Mouse (Mus musculus) heart, embryonic 14.5 days (tissue): Measurements from ENCODE around the gene Efcab6. TPM values are rescaled to one million over a fixed set of nuclear protein-coding genes. Genes with fewer than 3 reads are reported as not detected.

Experiments used
- ATAC-seq: fragments of 200-750 bp; cut with Nextera tagmentation; 2 replicates; pipeline ENCODE4 v1.8.0; 2017; ENCODE audit warnings: low read depth, moderate TSS enrichment; ENCODE audit not compliant: insufficient number of reproducible peaks, insufficient read depth, low FRiP score
- H3K27ac ChIP-seq, 2 experiments: fragments of 200-500 bp in 1 of 2; fragments of 300-500 bp in 1 of 2; sonication (generic) in 1 of 2; replicated peaks in 1 of 2; 2 replicates each; pipeline ENCODE4 v1.5.1; 2012 to 2014; ENCODE audit warnings: low read depth in 2 of 2, low read length in 2 of 2, control low read depth in 1 of 2, mild to moderate bottlenecking in 1 of 2, mixed read lengths in 1 of 2; ENCODE audit not compliant: control insufficient read depth in 1 of 2, insufficient read depth in 1 of 2
- H3K27me3 ChIP-seq: fragments of 300-500 bp; sonication (generic); 2 replicates; pipeline ENCODE4 v1.6.1; 2014; ENCODE audit warnings: mild to moderate bottlenecking, low read length, control low read depth; ENCODE audit not compliant: control insufficient read depth, insufficient read depth
- H3K36me3 ChIP-seq: fragments of 300-500 bp; sonication (generic); 2 replicates; pipeline ENCODE4 v1.6.1; 2014; ENCODE audit warnings: mild to moderate bottlenecking, control low read depth, low read length, mixed read lengths; ENCODE audit not compliant: control insufficient read depth, insufficient read depth
- H3K4me1 ChIP-seq, 2 experiments: fragments of 200-500 bp in 1 of 2; fragments of 300-500 bp in 1 of 2; sonication (generic) in 1 of 2; 2 replicates each; pipeline ENCODE4 v1.6.1; 2012 to 2014; ENCODE audit warnings: low read length in 2 of 2, control low read depth in 1 of 2, mixed read lengths in 1 of 2; ENCODE audit not compliant: control insufficient read depth in 2 of 2, insufficient read depth in 2 of 2
- H3K4me2 ChIP-seq: fragments of 300-500 bp; sonication (generic); 2 replicates; pipeline ENCODE4 v1.6.1; 2014; ENCODE audit warnings: mild to moderate bottlenecking, low read length
- H3K4me3 ChIP-seq, 2 experiments: fragments of 200-500 bp in 1 of 2; fragments of 300-500 bp in 1 of 2; sonication (generic) in 1 of 2; 2 replicates each; pipeline ENCODE4 v1.5.1; 2012 to 2014; ENCODE audit warnings: low read length in 2 of 2, mild to moderate bottlenecking in 2 of 2, control low read depth in 1 of 2, low read depth in 1 of 2, moderate library complexity in 1 of 2; ENCODE audit not compliant: control insufficient read depth in 1 of 2, insufficient read depth in 1 of 2
- H3K9ac ChIP-seq: fragments of 300-500 bp; sonication (generic); 2 replicates; pipeline ENCODE4 v1.6.1; 2014; ENCODE audit warnings: mild to moderate bottlenecking, low read length
- H3K9me3 ChIP-seq: fragments of 300-500 bp; sonication (generic); 2 replicates; pipeline ENCODE4 v1.6.1; 2016; ENCODE audit warnings: low read length, control low read depth; ENCODE audit not compliant: control insufficient read depth
- WGBS: fragments of 180-500 bp; shearing (Covaris S2); extraction: QIAGEN DNeasy Blood & Tissue Kit; methylation state at CpG from one replicate; pipeline ENCODE4 v1.1.7; 2014; 5-methylcytosine and 5-hydroxymethylcytosine counted together
- polyA plus RNA-seq: library from polyadenylated mRNA; unstranded; fragments of >200 nt; fragmentation: Nextera tagmentation; extraction: Ambion mirVana; gene quantifications from 2 replicates; pipeline ENCODE4 v1.2.1, GENCODE M21; 2014

The Efcab6 gene
- polyA plus RNA-seq, 1 experiment from 2014 or later = 0.18 TPM

- no peaks in the 10 kb centered on the region for H3K9me3 ChIP-seq
- H3K36me3 ChIP-seq = no peaks in the 10 kb centered on the region
- no peak overlapping the region for H3K4me3 ChIP-seq
- ATAC-seq = no peak
- H3K4me1 ChIP-seq = no peaks in the 10 kb centered on the region
- no peak overlapping the region for H3K9ac ChIP-seq
- no peak overlapping the region for H3K4me2 ChIP-seq
- H3K27ac ChIP-seq = no peak overlapping the region
- WGBS = 14% methylated on average over 5 of the region's 5 CpGs
- H3K27me3 ChIP-seq = peaks cover 12% of the 10 kb centered on the region; the same call in 1 of the 2 replicates
Observed at GRCm38 (mm10) chr15:83977108-83977507, 88.1 kb downstream of the Efcab6 start.

- H3K27me3 ChIP-seq = peaks cover 11% of the 10 kb centered on the region; the same call in 1 of the 2 replicates
- H3K9me3 ChIP-seq = no peaks in the 10 kb centered on the region
- H3K9ac ChIP-seq = no peak overlapping the region
- H3K36me3 ChIP-seq = no peaks in the 10 kb centered on the region
- H3K4me3 ChIP-seq = no peak overlapping the region
- no peak overlapping the region for H3K27ac ChIP-seq
- ATAC-seq = no peak
- H3K4me2 ChIP-seq = no peak overlapping the region
- H3K4me1 ChIP-seq = peaks cover 0 to 6% of the 10 kb centered on the region in 2 experiments; a peak in 1 of 4 replicates
- WGBS = 40% methylated on average over 9 of the region's 9 CpGs
Observed at GRCm38 (mm10) chr15:83972206-83972605, 93.0 kb downstream of the Efcab6 start.

GRCm38 (mm10) chr15:83967802-83968201 is 97.4 kb downstream of the Efcab6 start:
- Histone ChIP-seq H3K4me2 (peak overlapping the region; percentile 21; the same call in 1 of the 2 replicates), H3K36me3 (no peaks in the 10 kb centered on the region), H3K4me3 (no peak overlapping the region), H3K4me1 (peaks cover 12 to 21% of the 10 kb centered on the region in 2 experiments), H3K9me3 (no peaks in the 10 kb centered on the region), H3K9ac (no peak overlapping the region), H3K27me3 (no peaks in the 10 kb centered on the region; the same call in 1 of the 2 replicates), H3K27ac (no peak overlapping the region)
- 40% methylated on average over 12 of the region's 12 CpGs for WGBS
- no peak for ATAC-seq

- ATAC-seq = no peak
- H3K4me2 ChIP-seq = peak overlapping the region; percentile 42
- WGBS = 16% methylated on average over 8 of the region's 8 CpGs
Observed at GRCm38 (mm10) chr15:83965126-83965525, 100.1 kb downstream of the Efcab6 start.

GRCm38 (mm10) chr15:83958376-83958775 is 106.8 kb downstream of the Efcab6 start:
- ATAC-seq = no peak
- Histone ChIP-seq H3K27me3 (peaks cover 12% of the 10 kb centered on the region), H3K4me2 (no peak overlapping the region), H3K9ac (no peak overlapping the region), H3K27ac (no peak overlapping the region), H3K9me3 (no peaks in the 10 kb centered on the region), H3K4me3 (no peak overlapping the region), H3K4me1 (no peaks in the 10 kb centered on the region; a peak in 1 of 4 replicates), H3K36me3 (no peaks in the 10 kb centered on the region)
- WGBS = 51% methylated on average over 3 of the region's 3 CpGs

More at GRCm38 (mm10) chr15:83965126-83965525, 100.1 kb downstream of the Efcab6 start:
- no peaks in the 10 kb centered on the region for H3K9me3 ChIP-seq
- no peaks in the 10 kb centered on the region for H3K36me3 ChIP-seq
- peak overlapping the region; percentile 17 to 33; a peak in 1 of 4 replicates for H3K27ac ChIP-seq
- H3K4me1 ChIP-seq = peaks cover 12 to 21% of the 10 kb centered on the region in 2 experiments
- H3K27me3 ChIP-seq = peaks cover 5% of the 10 kb centered on the region; the same call in 1 of the 2 replicates
- no peak overlapping the region for H3K4me3 ChIP-seq
- no peak overlapping the region for H3K9ac ChIP-seq

- ATAC-seq = no peak
Observed at GRCm38 (mm10) chr15:83956996-83957395, 108.2 kb downstream of the Efcab6 start.

GRCm38 (mm10) chr15:83955948-83956707 is 109.1 kb downstream of the Efcab6 start:
- Histone ChIP-seq H3K9ac (no peak overlapping the region), H3K4me1 (no peaks in the 10 kb centered on the region), H3K4me3 (no peak overlapping the region), H3K4me2 (no peak overlapping the region), H3K27me3 (peaks cover 11% of the 10 kb centered on the region), H3K27ac (no peak overlapping the region), H3K36me3 (no peaks in the 10 kb centered on the region), H3K9me3 (no peaks in the 10 kb centered on the region)
- WGBS = 73% methylated on average over 8 of the region's 8 CpGs
- ATAC-seq = no peak

More at GRCm38 (mm10) chr15:83956996-83957395, 108.2 kb downstream of the Efcab6 start:
- Histone ChIP-seq H3K27ac (no peak overlapping the region), H3K4me1 (no peaks in the 10 kb centered on the region), H3K9ac (no peak overlapping the region), H3K36me3 (no peaks in the 10 kb centered on the region), H3K27me3 (peaks cover 12% of the 10 kb centered on the region), H3K4me3 (no peak overlapping the region), H3K4me2 (no peak overlapping the region), H3K9me3 (no peaks in the 10 kb centered on the region)
- 86% methylated on average over 7 of the region's 7 CpGs for WGBS
